Mouse (Mus musculus) urinary bladder, postnatal 14 days (tissue): ENCODE results near the gene Amigo2.

Source experiments
- DNase-seq: peaks from one replicate; pipeline ENCODE4 v3.0.0; 2021; ENCODE audit warnings: low spot score

Gene Amigo2

GRCm38 (mm10) chr15:97246911-97247790 lies at the start of gene Amigo2, which contains the start of gene Pced1b:
Gene Amigo2, minus strand, starts transcription at chr15:97247287.
Gene Pced1b, plus strand, starts transcription at chr15:97247107.
- peak; percentile 70 for DNase-seq

- DNase-seq, result no peak
Measured at GRCm38 (mm10) chr15:97291291-97292050, 44.4 kb upstream of the Amigo2 start.

- no peak for DNase-seq
Measured at GRCm38 (mm10) chr15:97290351-97290750, 43.3 kb upstream of the Amigo2 start.

- no peak for DNase-seq
Measured at GRCm38 (mm10) chr15:97289176-97289575, 42.1 kb upstream of the Amigo2 start.

- no peak for DNase-seq
Measured at GRCm38 (mm10) chr15:97288690-97289089, 41.6 kb upstream of the Amigo2 start.

- no peak for DNase-seq
Measured at GRCm38 (mm10) chr15:97287436-97288143, 40.5 kb upstream of the Amigo2 start.

- DNase-seq, result no peak
Measured at GRCm38 (mm10) chr15:97286731-97287130, 39.6 kb upstream of the Amigo2 start.

- no peak for DNase-seq
Measured at GRCm38 (mm10) chr15:97285665-97286212, 38.7 kb upstream of the Amigo2 start.

GRCm38 (mm10) chr15:97284201-97284600 lies 37.1 kb upstream of the Amigo2 start:
- no peak for DNase-seq

GRCm38 (mm10) chr15:97282572-97282881 lies 35.4 kb upstream of the Amigo2 start:
- DNase-seq, result no peak

GRCm38 (mm10) chr15:97281712-97282571 lies 34.9 kb upstream of the Amigo2 start:
- DNase-seq, result no peak

- no peak for DNase-seq
Measured at GRCm38 (mm10) chr15:97280776-97281175, 33.7 kb upstream of the Amigo2 start.

GRCm38 (mm10) chr15:97280131-97280530 lies 33.0 kb upstream of the Amigo2 start:
- no peak for DNase-seq

GRCm38 (mm10) chr15:97278340-97278948 lies 31.4 kb upstream of the Amigo2 start:
- DNase-seq, result no peak

- DNase-seq, result no peak
Measured at GRCm38 (mm10) chr15:97277328-97277727, 30.2 kb upstream of the Amigo2 start.

- no peak for DNase-seq
Measured at GRCm38 (mm10) chr15:97276660-97277153, 29.6 kb upstream of the Amigo2 start.

GRCm38 (mm10) chr15:97275626-97276395 lies 28.7 kb upstream of the Amigo2 start:
- no peak for DNase-seq

GRCm38 (mm10) chr15:97272831-97273230 lies 25.7 kb upstream of the Amigo2 start:
- no peak for DNase-seq

GRCm38 (mm10) chr15:97271985-97272697 lies 25.1 kb upstream of the Amigo2 start:
- no peak for DNase-seq
